Mouse (Mus musculus) heart, embryonic 12.5 days (tissue): ENCODE measurements around the gene Cox6b1. TPM values are rescaled to one million over a fixed set of nuclear protein-coding genes. Genes with fewer than 3 reads are reported as not detected.
A peak's percentile ranks its signal among the peaks of the same experiment; 100 is the strongest.

Source experiments
- ATAC-seq: fragments of 200-750 bp; cut with Nextera tagmentation; 2 replicates; pipeline ENCODE4 v1.8.0; 2017; ENCODE audit warnings: moderate TSS enrichment, moderate library complexity; ENCODE audit not compliant: insufficient number of reproducible peaks, low FRiP score
- H3K27ac ChIP-seq: fragments of 300-500 bp; sonication (generic); 2 replicates; pipeline ENCODE4 v1.5.1; 2016; ENCODE audit warnings: mild to moderate bottlenecking, moderate library complexity; ENCODE audit not compliant: poor library complexity, severe bottlenecking
- H3K27me3 ChIP-seq: fragments of 300-500 bp; sonication (generic); replicated peaks from 2 replicates; pipeline ENCODE4 v1.6.1; 2016; ENCODE audit warnings: mild to moderate bottlenecking, moderate library complexity
- H3K36me3 ChIP-seq: fragments of 300-500 bp; sonication (generic); 2 replicates; pipeline ENCODE4 v1.6.1; 2016; ENCODE audit warnings: mild to moderate bottlenecking, moderate library complexity
- H3K4me1 ChIP-seq: fragments of 300-500 bp; sonication (generic); replicated peaks from 2 replicates; pipeline ENCODE4 v1.6.1; 2016; ENCODE audit warnings: mild to moderate bottlenecking
- H3K4me2 ChIP-seq: fragments of 300-500 bp; sonication (generic); 2 replicates; pipeline ENCODE4 v1.6.1; 2016; ENCODE audit warnings: mild to moderate bottlenecking, moderate library complexity
- H3K4me3 ChIP-seq: fragments of 300-500 bp; sonication (generic); 2 replicates; pipeline ENCODE4 v1.5.1; 2016; ENCODE audit warnings: mild to moderate bottlenecking
- H3K9ac ChIP-seq: fragments of 300-500 bp; sonication (generic); 2 replicates; pipeline ENCODE4 v1.6.1; 2016; ENCODE audit warnings: mild to moderate bottlenecking, moderate library complexity
- H3K9me3 ChIP-seq: fragments of 300-500 bp; sonication (generic); replicated peaks from 2 replicates; pipeline ENCODE4 v1.6.1; 2016; ENCODE audit warnings: mild to moderate bottlenecking, moderate library complexity
- WGBS: fragments of 180-500 bp; shearing (Covaris S2); methylation state at CpG from one replicate; pipeline ENCODE4 v1.1.7; 2016; 5-methylcytosine and 5-hydroxymethylcytosine counted together
- polyA plus RNA-seq: library from polyadenylated mRNA; unstranded; fragments of >200 nt; fragmentation: Nextera tagmentation; extraction: Ambion mirVana; gene quantifications from 2 replicates; pipeline ENCODE4 v1.2.1, GENCODE M21; 2016

Gene Cox6b1
- polyA plus RNA-seq, 1 experiment from 2014 or later = 1,831 TPM

- WGBS = 26% methylated on average over 8 of the region's 8 CpGs
- peaks cover 10% of the 10 kb centered on the region for H3K4me1 ChIP-seq
- H3K4me2 ChIP-seq = no peak overlapping the region
- no peaks in the 10 kb centered on the region for H3K36me3 ChIP-seq
- ATAC-seq = no peak
- H3K27me3 ChIP-seq = no peaks in the 10 kb centered on the region
- H3K9me3 ChIP-seq = no peaks in the 10 kb centered on the region
- H3K27ac ChIP-seq = no peak overlapping the region
- H3K9ac ChIP-seq = no peak overlapping the region
- H3K4me3 ChIP-seq = no peak overlapping the region
Observed at GRCm38 (mm10) chr7:30607706-30608309, 18.1 kb downstream of the Cox6b1 start.

GRCm38 (mm10) chr7:30604944-30605343 lies 21.0 kb downstream of the Cox6b1 start:
- 87% methylated on average over 8 of the region's 8 CpGs for WGBS
- no peak for ATAC-seq

GRCm38 (mm10) chr7:30604424-30604823 lies 21.5 kb downstream of the Cox6b1 start:
- H3K9ac ChIP-seq = no peak overlapping the region
- no peak overlapping the region for H3K27ac ChIP-seq
- no peak overlapping the region for H3K4me3 ChIP-seq
- no peak overlapping the region for H3K4me2 ChIP-seq
- no peaks in the 10 kb centered on the region for H3K27me3 ChIP-seq
- no peaks in the 10 kb centered on the region for H3K9me3 ChIP-seq
- WGBS = 61% methylated on average over 8 of the region's 8 CpGs
- ATAC-seq = no peak
- no peaks in the 10 kb centered on the region for H3K36me3 ChIP-seq
- peaks cover 14% of the 10 kb centered on the region for H3K4me1 ChIP-seq

More at GRCm38 (mm10) chr7:30604944-30605343, 21.0 kb downstream of the Cox6b1 start:
- Histone ChIP-seq H3K9ac (no peak overlapping the region), H3K4me3 (no peak overlapping the region), H3K36me3 (no peaks in the 10 kb centered on the region), H3K9me3 (no peaks in the 10 kb centered on the region), H3K4me2 (no peak overlapping the region), H3K27me3 (no peaks in the 10 kb centered on the region), H3K4me1 (peaks cover 12% of the 10 kb centered on the region), H3K27ac (no peak overlapping the region)

DNA sequence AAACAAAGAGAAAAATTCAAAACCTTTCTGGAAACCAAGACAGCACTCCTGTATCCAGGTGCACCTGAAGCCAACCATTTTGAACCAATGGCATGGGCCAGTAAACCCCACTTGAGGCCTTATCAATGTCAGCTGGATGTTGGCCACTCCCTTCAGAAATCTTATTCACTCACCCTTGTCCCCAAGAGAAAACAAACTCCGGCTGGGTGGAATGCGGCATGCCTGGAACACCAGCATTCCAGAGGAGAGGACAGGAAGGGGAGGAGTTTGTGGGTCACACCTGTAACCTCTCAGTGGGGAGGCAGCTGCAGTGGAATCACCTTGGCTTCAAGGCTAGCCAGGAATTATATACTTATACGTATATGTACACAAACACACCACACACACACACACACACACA lies 23.4 kb downstream of the Cox6b1 start:
- WGBS = 23% methylated on average over 3 of the region's 3 CpGs
- Histone ChIP-seq H3K27me3 (no peaks in the 10 kb centered on the region), H3K9me3 (no peaks in the 10 kb centered on the region), H3K4me1 (peaks cover 14% of the 10 kb centered on the region), H3K4me3 (no peak overlapping the region), H3K27ac (no peak overlapping the region), H3K9ac (no peak overlapping the region), H3K4me2 (no peak overlapping the region), H3K36me3 (no peaks in the 10 kb centered on the region)
- ATAC-seq = no peak

GRCm38 (mm10) chr7:30600651-30601050 lies 25.3 kb downstream of the Cox6b1 start:
- Histone ChIP-seq H3K27me3 (no peaks in the 10 kb centered on the region), H3K4me2 (peak overlapping the region; percentile 42; the same call in 1 of the 2 replicates), H3K36me3 (no peaks in the 10 kb centered on the region), H3K9me3 (no peaks in the 10 kb centered on the region), H3K9ac (no peak overlapping the region), H3K4me3 (no peak overlapping the region), H3K4me1 (peaks cover 14% of the 10 kb centered on the region), H3K27ac (no peak overlapping the region)
- ATAC-seq = peak; percentile 24; the same call in 1 of the 2 replicates
- 68% methylated on average over 7 of the region's 7 CpGs for WGBS

- H3K27ac ChIP-seq = no peak overlapping the region
- ATAC-seq = peak; percentile 95
- peak overlapping the region; percentile 42 for H3K4me2 ChIP-seq
- WGBS = 1% methylated on average over 16 of the region's 16 CpGs
- H3K36me3 ChIP-seq = no peaks in the 10 kb centered on the region
- no peak overlapping the region for H3K4me3 ChIP-seq
- H3K9ac ChIP-seq = no peak overlapping the region
- 0 out of 2 replicates have a peak, but pooled peaks cover 3% of the 10 kb centered on the region for H3K27me3 ChIP-seq
- no peaks in the 10 kb centered on the region for H3K9me3 ChIP-seq
- peaks cover 14% of the 10 kb centered on the region for H3K4me1 ChIP-seq
Observed at GRCm38 (mm10) chr7:30599933-30600353, 26.0 kb downstream of the Cox6b1 start.

DNA sequence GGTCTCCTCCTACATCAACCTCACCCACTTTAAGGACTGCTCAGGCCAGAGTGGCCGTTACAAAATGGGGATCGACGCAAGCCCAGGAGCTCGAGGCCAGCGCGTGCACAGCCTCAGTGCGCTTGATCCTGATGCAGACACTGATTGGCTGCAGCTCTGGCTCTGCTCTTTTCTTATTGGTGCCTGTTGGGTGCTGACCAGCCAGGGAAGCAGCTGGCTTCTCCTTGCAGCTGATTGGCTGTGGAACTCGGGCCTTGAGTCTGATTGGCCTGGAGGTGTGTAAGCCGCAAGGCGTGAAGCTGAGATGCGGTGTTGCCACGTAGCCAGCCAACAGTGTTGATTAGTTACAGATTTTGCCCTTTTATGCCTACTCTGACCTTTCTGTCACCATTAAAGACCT lies 27.2 kb downstream of the Cox6b1 start, which contains the start of gene Zbtb32:
TSS of gene Zbtb32 (minus strand) at position 124 of the 400 bp plus-strand sequence.
- peaks cover 14% of the 10 kb centered on the region for H3K4me1 ChIP-seq
- 0 out of 2 replicates have a peak, but pooled peaks cover 13% of the 10 kb centered on the region for H3K27me3 ChIP-seq
- H3K9ac ChIP-seq = no peak within 1 kb of the TSS
- no peak within 1 kb of the TSS for H3K4me3 ChIP-seq
- no peak within 1 kb of the TSS for H3K27ac ChIP-seq
- H3K36me3 ChIP-seq = no peaks in the 10 kb centered on the region
- H3K4me2 ChIP-seq = peak within 1 kb of the TSS; percentile 36; the same call in 1 of the 2 replicates
- WGBS = 90% methylated on average over 12 of the region's 12 CpGs
- no peak for ATAC-seq
- no peaks in the 10 kb centered on the region for H3K9me3 ChIP-seq

DNA sequence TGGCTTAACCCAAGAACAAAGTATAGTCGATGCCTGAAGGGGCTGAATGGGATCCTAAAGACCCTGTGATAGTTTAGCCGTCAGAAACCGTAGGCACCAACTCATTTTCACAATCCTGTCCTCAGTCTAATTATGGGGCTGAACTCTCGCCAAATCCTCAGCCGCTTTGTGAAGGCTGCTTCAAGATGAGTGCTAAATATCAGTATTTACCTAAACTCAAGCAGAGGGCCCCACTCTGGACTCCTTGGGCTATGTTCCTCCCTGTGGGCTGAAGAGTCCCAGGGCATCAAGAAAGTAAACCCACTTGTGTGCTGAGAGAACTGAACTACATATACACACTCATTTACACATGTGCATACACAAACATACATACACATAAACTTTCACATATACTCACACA lies 29.1 kb downstream of the Cox6b1 start:
- WGBS = 69% methylated on average over 5 of the region's 5 CpGs
- no peak overlapping the region for H3K4me3 ChIP-seq
- no peak for ATAC-seq
- H3K9ac ChIP-seq = no peak overlapping the region
- no peaks in the 10 kb centered on the region for H3K9me3 ChIP-seq
- peaks cover 9% of the 10 kb centered on the region; the same call in 1 of the 2 replicates for H3K4me1 ChIP-seq
- no peaks in the 10 kb centered on the region for H3K36me3 ChIP-seq
- 0 out of 2 replicates have a peak, but pooled peaks cover 13% of the 10 kb centered on the region for H3K27me3 ChIP-seq
- no peak overlapping the region for H3K27ac ChIP-seq
- no peak overlapping the region for H3K4me2 ChIP-seq

DNA sequence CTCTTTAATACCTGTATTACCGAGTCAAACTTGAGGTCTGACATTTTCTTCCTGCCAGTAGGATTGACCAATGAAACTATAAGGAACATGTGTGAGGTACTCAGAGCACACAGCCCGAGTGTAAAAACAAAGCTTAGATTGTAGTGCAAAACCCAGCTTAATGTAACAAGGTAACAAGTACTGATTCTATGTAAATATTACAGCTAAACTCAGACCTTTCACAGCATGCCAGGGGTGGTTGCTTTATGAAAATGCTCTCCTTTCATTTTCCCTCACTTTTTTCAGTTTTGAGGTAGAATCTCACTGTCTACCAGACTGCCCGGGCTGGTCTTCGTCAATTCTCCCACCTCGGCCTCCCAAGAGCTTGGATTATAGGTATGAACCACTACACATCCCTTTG lies 29.9 kb downstream of the Cox6b1 start:
- ATAC-seq = no peak
- H3K36me3 ChIP-seq = no peaks in the 10 kb centered on the region
- WGBS = 73% methylated on average over 5 of the region's 5 CpGs
- H3K4me3 ChIP-seq = no peak overlapping the region
- H3K4me1 ChIP-seq = peaks cover 9% of the 10 kb centered on the region; the same call in 1 of the 2 replicates
- no peaks in the 10 kb centered on the region for H3K9me3 ChIP-seq
- 0 out of 2 replicates have a peak, but pooled peaks cover 13% of the 10 kb centered on the region for H3K27me3 ChIP-seq
- H3K9ac ChIP-seq = no peak overlapping the region
- no peak overlapping the region for H3K4me2 ChIP-seq
- no peak overlapping the region for H3K27ac ChIP-seq

- H3K27ac ChIP-seq = no peak overlapping the region
- 0 out of 2 replicates have a peak, but pooled peaks cover 17% of the 10 kb centered on the region for H3K27me3 ChIP-seq
- 59% methylated on average over 4 of the region's 4 CpGs for WGBS
- no peak for ATAC-seq
- H3K36me3 ChIP-seq = no peaks in the 10 kb centered on the region
- H3K4me2 ChIP-seq = no peak overlapping the region
- no peaks in the 10 kb centered on the region for H3K9me3 ChIP-seq
- H3K4me1 ChIP-seq = peaks cover 7% of the 10 kb centered on the region
- no peak overlapping the region for H3K9ac ChIP-seq
- H3K4me3 ChIP-seq = no peak overlapping the region
Observed at GRCm38 (mm10) chr7:30594510-30595024, 31.4 kb downstream of the Cox6b1 start.

- Histone ChIP-seq H3K27me3 (0 out of 2 replicates have a peak, but pooled peaks cover 17% of the 10 kb centered on the region), H3K4me3 (no peak overlapping the region), H3K27ac (no peak overlapping the region), H3K4me1 (peaks cover 5% of the 10 kb centered on the region; the same call in 1 of the 2 replicates), H3K9ac (no peak overlapping the region), H3K36me3 (no peaks in the 10 kb centered on the region), H3K4me2 (no peak overlapping the region), H3K9me3 (no peaks in the 10 kb centered on the region)
- 58% methylated on average over 10 of the region's 10 CpGs for WGBS
- no peak for ATAC-seq
Observed at GRCm38 (mm10) chr7:30593579-30594509, 32.1 kb downstream of the Cox6b1 start.
